Mouse (Mus musculus) testis, adult 2 months (tissue): ENCODE results near the gene Junb. TPM values are rescaled to one million over a fixed set of nuclear protein-coding genes. Genes with fewer than 3 reads are reported as not detected.
A peak's percentile ranks its signal among the peaks of the same experiment; 100 is the strongest.

ENCODE experiments used
- H3K27ac ChIP-seq: fragments of 200-500 bp; 2 replicates; pipeline ENCODE4 v1.5.1; 2012; ENCODE audit warnings: low read depth, low read length; ENCODE audit not compliant: control insufficient read depth, insufficient read depth
- H3K27me3 ChIP-seq: fragments of 200-500 bp; 2 replicates; pipeline ENCODE4 v1.6.1; 2012; ENCODE audit warnings: mild to moderate bottlenecking, low read length, moderate library complexity; ENCODE audit not compliant: control insufficient read depth, insufficient read depth
- H3K36me3 ChIP-seq: fragments of 200-500 bp; 2 replicates; pipeline ENCODE4 v1.6.1; 2012; ENCODE audit warnings: mild to moderate bottlenecking, low read length; ENCODE audit not compliant: control insufficient read depth, insufficient read depth
- H3K4me1 ChIP-seq: fragments of 200-500 bp; 2 replicates; pipeline ENCODE4 v1.6.1; 2012; ENCODE audit warnings: low read length; ENCODE audit not compliant: control insufficient read depth, insufficient read depth
- H3K4me3 ChIP-seq: fragments of 200-500 bp; 2 replicates; pipeline ENCODE4 v1.5.1; 2012; ENCODE audit warnings: low read depth, mild to moderate bottlenecking, low read length, moderate library complexity, mixed read lengths; ENCODE audit not compliant: control insufficient read depth
- CTCF ChIP-seq: fragments of 200-500 bp; IDR thresholded peaks from 2 replicates; pipeline ENCODE4 v1.5.1; 2012; ENCODE audit warnings: low read depth, mild to moderate bottlenecking, inconsistent platforms, low read length, moderate library complexity; ENCODE audit not compliant: control insufficient read depth, insufficient read depth, insufficient replicate concordance
- POLR2A ChIP-seq: fragments of 200-500 bp; IDR thresholded peaks from 2 replicates; pipeline ENCODE4 v1.6.1; 2012; ENCODE audit warnings: low read depth, mild to moderate bottlenecking, inconsistent platforms, low read length, moderate library complexity; ENCODE audit not compliant: control insufficient read depth
- polyA plus RNA-seq: library from polyadenylated mRNA; depleted of rRNA; stranded (reverse); fragments of >200 nt; gene quantifications from 2 replicates; pipeline ENCODE4 v1.2.3, GENCODE M21; 2012

Junb gene
- polyA plus RNA-seq, 1 experiment: 5.7 TPM

DNA sequence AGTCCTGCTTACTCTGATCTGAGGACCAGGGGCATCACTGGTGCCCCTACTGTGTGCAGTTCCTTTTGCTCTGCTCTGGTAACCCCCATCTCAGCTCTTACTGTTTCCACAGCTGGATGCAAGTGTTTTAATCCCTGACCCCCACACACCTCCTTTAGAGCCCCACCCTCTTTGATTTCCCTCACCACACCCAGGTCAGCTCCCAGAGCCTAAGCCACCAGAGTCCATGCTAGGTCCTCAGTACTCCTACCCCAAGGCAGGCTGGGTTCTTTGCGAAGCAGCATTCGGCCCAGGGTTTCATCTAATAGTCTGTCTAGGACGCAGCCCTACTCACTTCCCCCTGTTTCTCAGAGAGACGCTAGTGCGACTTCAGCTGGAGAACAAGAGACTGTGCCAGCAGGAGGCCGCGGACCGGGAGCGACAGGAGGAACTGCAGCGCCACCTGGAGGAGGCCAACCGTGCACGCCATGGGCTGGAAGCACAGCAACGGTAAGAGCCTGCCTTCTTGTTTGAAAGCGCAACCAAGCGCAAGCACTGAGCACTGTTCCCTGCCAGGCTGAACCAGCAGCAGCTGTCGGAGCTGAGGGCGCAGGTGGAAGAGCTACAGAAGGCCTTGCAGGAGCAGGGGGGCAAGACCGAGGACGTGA is 19.3 kb upstream of the Junb start:
- Histone ChIP-seq H3K36me3 (no peaks in the 10 kb centered on the region), H3K27ac (no peak overlapping the region), H3K4me3 (peak overlapping the region; percentile 56), H3K27me3 (no peaks in the 10 kb centered on the region), H3K4me1 (peaks cover 16% of the 10 kb centered on the region)
- TF ChIP-seq CTCF (peak; percentile 87; the same call in 1 of the 2 replicates), POLR2A (no peak)

DNA sequence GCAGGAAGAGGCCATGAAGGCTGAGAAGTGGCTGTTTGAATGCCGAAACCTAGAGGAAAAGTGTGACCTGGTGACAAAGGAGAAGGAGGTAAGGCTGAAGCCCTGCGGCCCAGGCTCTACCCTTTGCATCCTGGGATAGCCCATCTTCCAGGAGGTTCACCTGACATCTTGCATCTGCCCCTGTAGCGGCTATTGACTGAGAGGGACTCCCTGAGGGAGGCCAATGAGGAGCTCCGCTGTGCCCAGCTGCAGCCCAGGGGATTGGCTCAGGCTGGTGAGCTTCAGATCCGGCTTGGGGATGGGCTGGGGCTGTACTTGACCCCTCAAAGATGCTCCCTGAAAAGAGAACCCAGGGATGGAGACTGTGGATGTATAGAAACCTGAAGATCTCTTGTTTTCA is 18.5 kb upstream of the Junb start:
- Histone ChIP-seq H3K4me3 (peak overlapping the region; percentile 56), H3K27ac (no peak overlapping the region), H3K27me3 (no peaks in the 10 kb centered on the region), H3K36me3 (no peaks in the 10 kb centered on the region), H3K4me1 (peaks cover 16% of the 10 kb centered on the region)
- TF ChIP-seq CTCF: no peak
- TF ChIP-seq POLR2A: no peak

DNA sequence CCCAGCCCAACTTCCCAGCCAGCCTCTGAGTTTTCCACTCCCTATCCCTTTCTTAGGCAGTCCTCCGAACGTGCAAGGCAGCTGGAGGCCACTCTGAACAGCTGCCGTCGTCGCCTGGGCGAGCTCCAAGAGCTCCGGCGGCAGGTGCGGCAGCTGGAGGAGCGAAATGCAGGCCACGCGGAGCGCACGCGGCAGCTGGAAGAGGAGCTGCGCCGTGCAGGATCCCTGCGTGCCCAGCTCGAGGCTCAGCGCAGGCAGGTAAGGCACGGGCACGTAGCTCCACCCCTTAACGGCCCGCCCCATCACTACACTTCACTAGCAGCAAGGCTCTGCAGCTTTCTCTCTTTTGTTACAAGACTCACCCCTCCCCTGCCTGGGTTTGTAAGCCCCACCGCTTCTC is 17.2 kb upstream of the Junb start:
- Histone ChIP-seq H3K4me1 (peaks cover 23% of the 10 kb centered on the region), H3K36me3 (no peaks in the 10 kb centered on the region), H3K27me3 (no peaks in the 10 kb centered on the region), H3K27ac (no peak overlapping the region; the same call in 1 of the 2 replicates), H3K4me3 (peak overlapping the region; percentile 77)
- TF ChIP-seq POLR2A (peak; percentile 63; the same call in 1 of the 2 replicates), CTCF (no peak)

GRCm38 (mm10) chr8:84994375-84994774 is 15.9 kb upstream of the Junb start:
- Histone ChIP-seq H3K27me3 (no peaks in the 10 kb centered on the region), H3K27ac (no peak overlapping the region), H3K4me3 (no peak overlapping the region), H3K36me3 (no peaks in the 10 kb centered on the region), H3K4me1 (peaks cover 25% of the 10 kb centered on the region)
- TF ChIP-seq POLR2A: no peak
- no peak for TF ChIP-seq CTCF

DNA sequence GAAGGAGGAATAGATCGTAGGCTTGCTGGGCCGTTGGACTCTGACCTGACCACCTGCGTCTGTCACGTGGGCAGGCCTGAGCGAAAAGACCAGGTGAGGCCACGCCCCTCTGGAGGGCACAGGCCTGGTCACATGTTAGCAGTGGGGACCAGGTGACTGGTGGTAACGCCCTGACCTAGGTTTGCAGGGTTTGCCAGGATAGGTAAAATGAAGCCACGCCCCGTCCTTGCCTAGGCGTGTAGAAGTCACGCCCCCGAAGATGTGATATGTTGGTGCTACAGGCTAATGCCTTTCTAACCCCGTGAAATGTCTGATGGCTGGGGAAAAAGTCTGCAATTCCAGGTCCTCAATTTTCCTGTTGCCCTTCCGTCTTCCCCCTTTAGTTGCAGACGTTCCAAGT is 12.3 kb upstream of the Junb start:
- peak overlapping the region; percentile 85 for H3K4me3 ChIP-seq
- H3K27ac ChIP-seq: peak overlapping the region; percentile 48; the same call in 1 of the 2 replicates
- peaks cover 32% of the 10 kb centered on the region for H3K4me1 ChIP-seq
- TF ChIP-seq POLR2A: no peak
- no peak for TF ChIP-seq CTCF
- H3K36me3 ChIP-seq: no peaks in the 10 kb centered on the region
- no peaks in the 10 kb centered on the region for H3K27me3 ChIP-seq

DNA sequence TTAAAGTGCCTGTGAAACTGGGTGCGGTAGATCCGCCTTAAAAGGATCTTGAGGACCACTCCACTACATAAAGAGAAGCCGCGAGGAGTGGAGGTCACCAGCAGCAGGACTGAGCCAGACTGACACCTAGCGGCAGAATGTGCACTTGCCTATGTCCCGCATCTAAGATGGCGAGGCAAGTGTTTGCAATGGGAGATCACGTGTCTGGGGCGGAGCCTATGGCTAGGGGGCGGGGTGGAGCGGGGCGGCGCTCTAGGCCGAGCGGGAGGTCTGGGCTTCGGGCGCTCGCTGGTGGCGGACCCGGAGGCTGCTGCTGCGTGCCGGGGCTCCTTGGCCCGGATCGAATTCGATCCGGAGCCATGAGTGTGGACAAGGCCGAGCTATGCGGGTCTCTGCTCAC is 11.8 kb upstream of the Junb start, which contains the start of gene Hook2:
Hook2 (plus strand) TSS at position 255 of the 400 bp plus-strand sequence.
- Histone ChIP-seq H3K27me3 (no peaks in the 10 kb centered on the region), H3K4me3 (peak within 1 kb of the TSS; percentile 85)
- TF ChIP-seq POLR2A (peak; percentile 71; the same call in 1 of the 2 replicates), CTCF (peak; percentile 95; the same call in 1 of the 2 replicates)

DNA sequence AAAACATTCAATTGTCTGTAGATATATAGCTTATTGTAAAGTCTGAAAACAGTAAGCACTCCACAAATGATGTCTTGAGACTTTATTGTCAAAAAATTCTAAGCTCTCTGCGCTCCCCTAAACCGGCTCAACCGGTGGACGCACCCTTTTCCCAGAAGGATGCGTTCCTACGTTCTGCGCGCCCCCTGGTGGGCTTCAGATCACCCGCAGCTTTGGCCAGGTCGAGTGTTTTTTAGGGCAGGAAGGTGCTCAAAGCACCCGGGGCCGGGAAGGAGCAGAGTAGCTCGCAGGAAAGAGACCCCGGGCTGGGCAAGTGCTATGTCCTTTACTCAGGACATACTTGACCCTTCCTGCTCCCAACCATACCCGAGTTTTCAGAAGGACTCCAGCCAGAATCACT is 11.3 kb upstream of the Junb start:
- Histone ChIP-seq H3K4me1 (peaks cover 26% of the 10 kb centered on the region), H3K27ac (peak overlapping the region; percentile 62), H3K27me3 (no peaks in the 10 kb centered on the region)

More for the DNA sequence above, 11.8 kb upstream of the Junb start, which contains the start of gene Hook2:
- H3K4me1 ChIP-seq: peaks cover 30% of the 10 kb centered on the region
- H3K27ac ChIP-seq: peak within 1 kb of the TSS; percentile 62
- no peaks in the 10 kb centered on the region for H3K36me3 ChIP-seq

GRCm38 (mm10) chr8:84989311-84989731 is 10.8 kb upstream of the Junb start:
- Histone ChIP-seq H3K27me3 (no peaks in the 10 kb centered on the region), H3K4me3 (no peak overlapping the region), H3K4me1 (peaks cover 28% of the 10 kb centered on the region), H3K36me3 (no peaks in the 10 kb centered on the region), H3K27ac (no peak overlapping the region)
- TF ChIP-seq POLR2A (no peak), CTCF (no peak)

More for the DNA sequence above, 11.3 kb upstream of the Junb start:
- TF ChIP-seq CTCF (peak; percentile 84), POLR2A (no peak)
- H3K36me3 ChIP-seq: no peaks in the 10 kb centered on the region
- H3K4me3 ChIP-seq: peak overlapping the region; percentile 81
